Mouse (Mus musculus) embryo, embryonic 10.5 days (tissue): ENCODE measurements around the gene 4930556J24Rik.
"Not testable (repeated sequence)": the region's sequence is repeated elsewhere in the genome, so short reads cannot be mapped to it uniquely, and the experiment has no call there.

Experiments
- DNase-seq: peaks from one replicate; pipeline ENCODE4 v3.0.0-alpha.2; 2015; ENCODE audit warnings: low spot score

The 4930556J24Rik gene

DNA sequence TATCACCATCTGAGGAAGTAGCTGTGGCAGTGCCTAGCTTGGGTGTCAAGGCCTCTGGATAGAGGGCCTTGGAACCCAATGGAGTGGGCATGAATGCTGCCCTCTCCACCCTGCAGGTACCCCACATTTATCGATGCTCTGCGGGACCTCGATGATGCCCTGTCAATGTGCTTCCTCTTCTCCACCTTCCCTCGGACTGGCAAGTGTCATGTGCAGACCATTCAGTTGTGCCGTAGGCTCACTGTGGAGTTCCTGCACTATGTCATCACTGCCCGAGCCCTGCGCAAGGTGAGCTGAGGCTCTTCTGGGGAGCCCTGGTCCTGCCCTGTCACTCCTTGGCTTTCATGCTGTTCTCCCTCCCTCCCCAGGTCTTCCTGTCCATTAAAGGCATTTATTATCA lies 3.5 kb downstream of the 4930556J24Rik start:
- DNase-seq = no peak

DNA sequence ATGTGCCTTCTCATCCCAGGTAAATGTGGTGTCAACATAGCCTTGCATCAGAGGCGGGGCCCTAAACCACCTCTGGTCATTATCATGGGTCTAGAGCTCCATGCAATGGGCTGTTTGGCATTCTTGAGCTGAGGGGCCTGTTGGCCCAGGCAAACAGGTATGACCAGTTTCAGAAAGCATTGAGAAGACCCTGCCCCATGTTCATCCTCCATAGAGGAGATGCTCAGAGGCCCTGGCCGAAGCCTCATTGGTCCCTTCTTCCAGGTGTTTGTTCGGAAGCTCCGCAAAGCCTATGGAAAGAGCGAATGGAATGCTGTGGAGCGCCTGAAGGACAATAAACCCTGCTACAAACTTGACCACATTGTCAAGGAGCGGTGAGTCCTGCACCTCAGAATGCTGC lies 6.2 kb downstream of the 4930556J24Rik start:
- DNase-seq = no peak

DNA sequence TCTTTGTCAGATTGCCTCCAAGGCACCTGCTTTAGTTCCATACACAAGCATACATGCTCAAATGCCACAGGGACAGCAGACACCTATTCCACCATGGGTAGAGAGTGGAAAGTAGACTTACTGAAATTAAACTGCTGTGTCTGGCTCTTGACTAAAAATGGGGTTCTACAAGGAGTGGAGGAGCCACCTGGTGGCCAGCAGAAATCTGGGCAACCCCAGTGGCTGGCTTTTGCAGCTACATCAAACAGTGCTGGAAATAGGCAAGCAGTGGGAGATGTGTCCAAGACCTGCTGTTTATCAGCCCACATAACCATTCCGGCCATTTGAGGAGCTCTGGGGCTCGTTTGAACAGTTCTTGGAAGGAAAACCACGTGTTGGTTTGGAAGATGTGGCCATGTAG lies 6.7 kb downstream of the 4930556J24Rik start:
- DNase-seq = no peak

DNA sequence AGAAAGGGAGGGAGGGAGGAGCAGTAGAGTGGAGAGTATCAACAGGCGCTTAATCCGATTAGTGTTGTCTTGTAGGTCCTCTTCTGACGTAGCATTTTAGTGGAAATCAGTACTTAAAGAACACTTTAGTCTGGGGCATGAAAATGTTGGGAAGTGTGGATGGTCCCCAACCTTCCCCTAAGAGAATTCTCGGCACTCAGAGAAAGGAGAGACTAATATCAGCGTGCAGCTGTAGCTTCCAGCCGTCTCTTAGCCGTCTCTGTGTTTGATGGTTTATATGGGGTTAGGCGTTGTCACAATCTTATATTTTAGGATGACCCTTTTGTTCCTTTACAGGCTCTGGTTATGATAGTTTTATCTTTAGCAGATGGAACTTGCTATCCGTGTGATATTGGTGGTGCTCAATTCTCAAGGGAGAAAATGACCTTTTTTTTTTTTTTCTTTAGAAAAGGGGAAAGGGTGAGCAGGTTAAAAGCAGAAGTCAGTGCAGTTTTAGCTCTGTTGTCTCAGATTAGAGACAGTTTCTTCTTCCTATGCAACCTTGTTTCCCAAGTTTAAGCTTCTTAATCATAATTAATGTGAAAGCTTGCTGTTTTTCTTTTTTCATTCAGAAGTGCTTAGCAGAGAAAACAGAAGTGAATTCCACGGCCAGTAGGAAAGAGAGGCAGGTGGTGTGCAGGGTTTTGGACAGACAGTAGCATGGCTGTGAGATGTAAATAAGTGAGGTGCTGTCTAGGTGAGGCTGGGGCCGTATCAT lies 12.0 kb downstream of the 4930556J24Rik start:
- no peak for DNase-seq

DNA sequence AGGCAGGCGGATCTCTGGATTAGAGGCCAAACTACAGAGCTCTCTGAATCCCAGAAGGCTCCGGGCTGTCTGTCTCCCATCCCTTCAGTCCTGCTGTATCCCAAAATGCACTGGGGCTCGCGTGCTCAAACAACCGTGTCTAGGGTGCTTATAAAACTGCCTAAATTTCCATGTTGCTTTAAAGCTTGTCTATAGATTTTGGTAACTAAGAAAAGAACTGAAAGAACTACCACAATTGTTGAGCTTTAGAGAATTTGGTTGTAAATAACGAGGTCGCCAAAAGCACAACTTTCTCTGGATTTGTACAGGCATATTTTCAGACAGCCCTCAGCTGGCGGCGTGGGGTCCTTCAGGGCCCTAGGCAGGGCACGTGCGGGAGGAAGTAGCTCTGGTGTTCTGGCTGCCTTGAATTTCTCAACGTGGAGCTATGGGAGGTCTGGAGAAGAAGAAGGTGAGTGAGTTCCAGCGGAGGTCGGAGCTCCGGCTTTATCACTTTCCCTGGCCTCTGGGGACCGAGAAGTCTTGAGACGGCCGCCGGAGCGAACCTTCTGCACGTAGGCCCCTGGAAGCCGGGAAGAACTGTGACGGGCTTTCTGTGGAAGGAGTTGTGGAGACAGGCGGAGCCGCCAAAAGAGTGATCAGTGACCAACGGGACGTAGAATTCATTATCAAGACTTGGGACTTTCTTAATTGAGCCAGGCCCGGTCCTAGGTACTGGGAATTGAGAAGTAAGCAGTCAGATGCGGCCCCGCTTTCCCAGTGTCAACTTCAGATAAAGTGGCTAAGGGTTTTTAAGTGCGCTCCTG lies 12.8 kb downstream of the 4930556J24Rik start, which contains the start of gene Pes1:
TSS of gene Pes1 (plus strand) at position 366 of the 806 bp plus-strand sequence.
- DNase-seq = peak; percentile 90

DNA sequence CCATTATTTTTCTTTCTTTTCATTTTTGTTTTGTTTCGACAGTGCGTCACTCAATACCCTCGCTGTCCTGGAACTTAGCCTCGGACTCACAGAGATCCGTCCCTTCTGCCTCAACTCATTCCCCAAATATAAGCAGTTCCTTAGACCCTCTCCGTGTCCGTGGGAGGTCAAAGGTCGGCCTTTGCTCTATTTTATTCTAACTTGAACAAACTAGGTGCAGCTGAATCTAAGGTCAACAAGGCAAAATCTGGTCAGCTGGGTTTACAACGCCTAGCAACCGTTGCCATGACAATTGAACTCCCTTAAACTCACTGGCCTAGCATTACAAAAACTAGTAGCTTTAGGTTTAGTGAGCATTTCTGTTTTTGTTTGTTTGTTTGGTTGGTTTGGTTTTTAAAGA lies 13.4 kb downstream of the 4930556J24Rik start:
- DNase-seq = no peak

DNA sequence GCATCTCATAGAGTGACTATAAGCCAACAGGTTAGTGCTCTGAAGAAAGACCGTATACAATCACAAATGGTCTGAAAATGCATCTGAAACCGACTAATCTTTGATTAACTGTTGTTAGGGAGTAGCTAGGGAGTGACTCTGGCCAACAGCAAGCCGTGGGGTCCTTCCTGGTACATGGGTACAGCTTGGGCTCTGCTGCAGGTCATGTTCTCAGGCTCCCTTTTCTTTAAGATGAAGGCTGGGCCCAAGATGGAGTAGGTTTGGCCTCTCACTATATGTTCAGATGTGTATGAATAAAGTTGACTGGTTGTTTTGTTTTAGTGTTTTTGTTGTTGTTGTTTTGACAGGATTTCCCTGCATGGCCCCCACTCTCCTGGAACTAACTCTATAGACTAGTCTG lies 14.8 kb downstream of the 4930556J24Rik start:
- no peak for DNase-seq

DNA sequence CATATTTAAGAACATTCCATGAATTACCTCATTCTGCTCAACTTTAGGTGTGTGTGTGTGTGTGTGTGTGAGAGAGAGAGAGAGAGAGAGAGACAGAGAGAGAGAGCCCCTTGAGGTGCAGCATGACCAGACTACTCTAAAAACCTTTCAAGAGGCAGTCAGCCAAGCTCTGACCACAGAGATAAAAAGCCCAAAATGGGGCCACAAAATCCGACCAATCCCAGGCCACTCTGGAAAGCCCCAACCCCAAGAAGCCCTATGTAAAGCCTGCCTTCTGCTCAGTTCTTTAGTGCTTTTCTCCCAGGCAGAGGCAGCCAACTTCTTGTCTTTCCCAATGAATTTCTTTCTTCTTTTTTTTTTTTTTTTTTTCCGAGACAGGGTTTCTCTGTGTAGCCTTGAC lies 15.7 kb downstream of the 4930556J24Rik start:
- no peak for DNase-seq

DNA sequence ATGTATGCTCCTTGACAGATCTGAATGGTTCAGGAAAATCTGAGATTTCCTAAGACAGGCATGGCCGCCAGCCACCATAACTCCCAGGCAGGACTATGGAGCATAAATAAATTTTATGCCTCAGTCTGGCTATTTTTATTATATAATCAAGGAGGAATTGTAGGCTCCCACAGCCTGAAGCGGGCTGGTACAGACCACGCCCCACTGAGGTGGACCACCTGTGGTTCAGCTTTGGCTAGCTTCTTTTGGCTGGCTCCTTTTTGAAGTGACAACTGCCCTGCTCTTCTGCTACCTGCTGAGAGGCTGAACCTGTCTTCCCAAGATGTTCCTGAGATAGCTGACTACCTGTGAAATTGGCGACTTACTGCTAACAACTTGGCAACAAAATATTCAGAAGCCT lies 21.2 kb downstream of the 4930556J24Rik start:
- not testable (repeated sequence) for DNase-seq

DNA sequence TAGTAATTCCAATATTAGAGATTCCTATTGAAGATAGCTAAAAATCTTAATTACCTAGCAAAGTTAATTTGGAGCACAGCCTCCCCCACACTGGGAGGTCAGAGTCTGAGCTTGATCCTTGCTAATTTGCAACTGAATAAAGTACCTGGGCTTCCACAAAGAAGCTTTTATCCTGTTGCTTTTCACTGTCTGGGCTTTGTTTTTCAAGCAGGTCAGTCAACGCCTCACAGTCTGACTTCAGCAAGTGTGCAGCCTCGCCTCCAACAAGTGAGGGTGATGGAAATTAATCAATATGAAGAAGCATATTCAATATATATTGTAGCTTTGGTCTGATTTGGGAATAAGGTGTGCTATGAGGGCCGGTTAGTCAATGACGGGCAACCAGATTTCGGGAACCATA lies 21.7 kb downstream of the 4930556J24Rik start:
- DNase-seq = not testable (repeated sequence)

DNA sequence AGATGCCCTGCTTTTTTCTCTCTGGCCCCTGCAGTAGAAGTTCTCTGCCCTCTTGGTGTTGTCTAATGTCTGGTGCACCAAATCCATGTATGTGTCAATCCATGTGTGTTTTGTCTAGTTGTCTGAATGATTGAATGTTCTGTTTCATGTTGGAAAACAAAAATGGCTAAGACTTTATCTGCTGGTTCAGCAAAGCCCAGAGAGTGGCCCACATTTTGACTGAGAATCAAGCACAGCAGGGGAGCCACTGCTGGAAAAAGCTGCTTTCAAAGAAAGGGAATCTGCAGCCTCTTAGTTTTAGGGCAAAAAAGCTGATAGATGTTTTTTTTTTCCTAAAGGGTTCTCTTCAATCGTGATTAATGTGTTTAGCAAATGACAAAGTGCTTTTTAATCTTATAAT lies 30.2 kb downstream of the 4930556J24Rik start:
- DNase-seq = no peak

DNA sequence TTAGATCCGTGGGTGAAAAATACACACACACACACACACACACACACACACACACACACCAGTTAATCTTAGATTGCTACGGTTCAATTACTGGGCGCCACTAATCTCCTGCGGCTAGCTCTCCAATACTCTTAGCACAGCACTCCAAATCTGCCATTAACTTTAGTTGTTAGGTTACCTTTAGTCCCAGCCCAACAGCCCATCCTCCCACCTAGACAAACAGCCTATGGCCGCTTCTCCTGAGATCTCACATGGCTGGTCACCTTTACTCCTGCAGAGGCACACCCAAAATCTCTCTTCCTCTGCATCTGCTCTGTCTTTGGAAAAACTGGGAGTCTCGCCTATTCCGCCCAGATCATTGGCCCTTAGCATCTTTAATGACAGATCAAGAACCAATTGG lies 35.2 kb downstream of the 4930556J24Rik start:
- DNase-seq = no peak

DNA sequence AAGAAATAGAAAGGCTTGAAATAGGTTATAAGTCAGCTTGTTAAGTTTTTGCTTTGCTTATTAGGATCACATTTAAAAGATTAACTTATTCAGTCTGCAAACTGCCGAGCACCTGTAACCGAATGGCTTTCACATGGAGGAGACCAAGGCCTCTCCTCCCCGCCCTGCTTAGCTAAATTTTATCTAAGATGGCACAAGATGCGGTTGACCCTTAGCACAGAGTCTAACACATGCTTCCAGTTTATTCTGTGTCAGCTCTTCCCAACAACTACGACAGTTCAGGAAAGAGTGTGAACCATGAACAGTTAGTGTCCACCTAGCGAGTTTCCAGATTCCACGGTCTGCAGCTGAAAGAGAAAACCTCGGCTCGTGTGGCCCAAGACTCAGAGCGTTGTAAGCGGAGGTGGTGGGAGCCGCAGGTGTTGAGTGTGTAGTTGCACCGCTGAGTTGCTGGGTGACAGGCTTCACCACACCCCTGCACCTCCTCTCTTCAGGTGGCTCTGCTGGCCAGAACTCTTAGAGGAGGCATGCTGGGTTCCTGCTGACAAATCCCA lies 39.2 kb downstream of the 4930556J24Rik start:
- DNase-seq = no peak

DNA sequence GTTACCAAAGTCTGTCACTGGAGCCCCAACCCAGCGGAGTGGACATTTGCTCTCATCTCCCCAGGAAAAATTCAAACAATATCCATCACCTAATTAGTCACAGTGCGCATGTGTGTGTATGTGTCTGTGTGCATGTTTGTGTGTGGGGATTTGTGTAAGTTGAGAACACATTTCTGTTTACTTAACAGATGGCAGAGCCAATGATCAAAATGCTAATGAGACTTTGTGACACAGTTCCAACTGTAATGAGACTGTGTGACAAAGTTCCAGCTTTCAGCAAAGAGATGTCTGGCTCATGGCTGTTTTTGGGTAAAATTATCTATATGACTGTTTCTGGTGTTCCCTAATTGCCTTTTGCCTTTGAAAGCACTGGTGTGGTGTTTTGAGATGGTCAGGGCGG lies 40.3 kb downstream of the 4930556J24Rik start:
- DNase-seq = no peak

DNA sequence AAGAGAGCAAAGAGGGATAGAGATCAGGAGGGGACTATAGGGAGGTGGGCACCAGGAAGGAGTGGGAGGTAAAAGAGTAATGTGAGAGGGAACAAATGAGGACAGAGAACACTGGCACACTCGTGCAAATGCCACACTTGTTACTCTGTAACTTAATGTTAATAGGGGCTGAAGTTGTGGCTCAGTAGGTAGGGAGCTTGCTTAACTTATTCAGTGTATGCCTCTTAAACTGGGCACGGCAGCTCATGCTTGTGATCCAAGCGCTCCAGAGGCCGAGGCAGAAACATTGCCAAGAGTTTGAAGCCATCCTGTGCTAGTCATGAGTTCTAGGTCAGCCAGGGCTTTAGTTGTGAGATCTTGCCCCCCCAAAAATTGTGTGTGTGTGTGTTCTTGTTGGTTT lies 41.4 kb downstream of the 4930556J24Rik start:
- no peak for DNase-seq

DNA sequence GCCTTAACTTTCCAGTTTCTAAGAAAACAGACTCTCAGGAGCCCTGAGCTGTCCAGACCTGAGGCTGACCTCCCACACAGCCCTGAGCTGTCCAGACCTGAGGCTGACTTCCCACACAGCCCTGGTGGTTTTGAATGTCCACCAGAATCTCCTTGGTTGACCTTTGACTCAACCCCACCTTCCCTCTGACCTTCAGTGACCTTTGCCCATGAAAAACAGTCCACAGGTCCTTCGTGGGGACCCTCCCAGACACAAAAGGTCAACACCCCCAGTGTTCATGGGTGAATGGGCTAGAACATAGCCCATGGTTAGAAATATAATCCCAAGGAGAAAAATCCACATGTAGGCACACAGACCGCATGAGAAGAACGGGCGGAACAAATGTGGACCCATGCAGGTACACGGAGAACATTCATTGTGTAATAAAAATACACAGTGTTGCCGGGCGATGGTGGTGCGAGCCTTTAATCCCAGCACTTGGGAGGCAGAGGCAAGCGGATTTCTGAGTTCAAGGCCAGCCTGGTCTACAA lies 42.8 kb downstream of the 4930556J24Rik start:
- no peak for DNase-seq

DNA sequence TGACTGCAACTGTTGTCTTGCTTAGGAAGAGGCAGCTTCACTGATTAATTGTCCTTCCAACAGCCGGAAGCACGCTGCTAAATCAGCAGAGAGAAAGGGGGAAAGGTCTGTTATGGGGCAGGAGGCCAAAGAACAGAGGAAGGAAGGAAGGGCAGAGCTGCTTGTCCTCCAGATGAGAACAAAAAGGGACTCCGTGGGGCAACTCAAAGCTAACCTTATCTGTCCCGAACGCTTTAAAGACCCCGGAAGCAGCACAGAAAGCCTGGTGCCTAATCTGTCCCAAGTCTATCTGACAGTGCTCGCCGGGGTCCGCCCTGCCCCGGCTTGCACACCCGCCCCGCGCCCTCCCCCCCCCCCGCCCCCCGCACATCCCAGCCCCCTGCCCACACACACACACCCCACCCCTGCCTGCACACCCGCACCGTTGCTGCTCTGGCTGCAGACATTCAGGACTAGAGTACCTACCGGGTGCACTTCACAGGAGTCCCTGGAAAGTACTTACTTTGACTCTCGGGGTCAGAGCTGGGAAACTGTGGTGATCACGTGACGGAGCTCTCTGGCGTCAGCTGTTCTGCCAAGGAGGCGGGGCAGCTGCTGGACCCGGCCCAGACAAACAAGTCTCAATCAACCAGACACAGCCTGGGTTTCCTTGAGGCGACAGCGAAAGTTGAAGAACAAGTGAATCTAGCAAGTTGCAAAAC lies 44.9 kb downstream of the 4930556J24Rik start, which contains the start of gene Tcn2:
TSS of gene Tcn2 (minus strand) at position 649 of the 701 bp plus-strand sequence.
- peak; percentile 91 for DNase-seq

DNA sequence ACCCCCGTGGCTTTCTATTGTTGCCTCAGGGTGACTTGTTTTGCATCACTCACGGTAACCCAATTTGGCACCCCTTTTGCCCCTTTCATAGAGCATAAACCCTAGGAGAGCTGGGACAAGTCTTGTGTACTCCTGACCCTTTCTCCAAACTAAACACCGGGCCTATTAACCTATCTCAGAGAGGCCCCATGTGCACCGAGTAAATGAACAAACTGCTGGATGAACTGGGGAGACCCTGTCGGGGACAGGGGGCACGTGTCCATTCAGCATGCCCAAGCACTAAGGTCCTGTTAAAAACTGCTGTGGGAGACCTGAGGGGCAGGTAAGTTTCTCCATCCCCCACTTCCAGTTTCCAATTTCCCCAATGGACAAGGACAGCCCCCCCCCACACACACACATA lies 45.6 kb downstream of the 4930556J24Rik start:
- DNase-seq = no peak

DNA sequence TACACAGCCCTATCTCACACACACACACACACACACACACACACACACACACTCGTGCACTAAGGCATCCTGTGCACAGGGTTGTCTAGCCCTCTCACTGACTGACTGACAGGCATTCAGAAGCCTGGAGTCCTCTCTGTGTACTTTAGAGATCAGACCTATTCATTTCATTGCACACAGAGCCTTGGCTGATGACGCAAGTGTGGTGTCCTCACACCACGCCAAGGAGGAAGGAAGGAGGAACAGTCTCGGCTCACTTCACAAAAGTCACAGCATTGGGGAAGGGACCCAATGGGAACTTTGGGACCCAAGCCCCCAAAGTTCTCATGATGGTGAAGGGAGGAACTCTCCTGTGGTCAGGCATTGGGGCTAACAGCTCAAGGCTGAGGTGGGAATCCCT lies 46.6 kb downstream of the 4930556J24Rik start:
- no peak for DNase-seq

DNA sequence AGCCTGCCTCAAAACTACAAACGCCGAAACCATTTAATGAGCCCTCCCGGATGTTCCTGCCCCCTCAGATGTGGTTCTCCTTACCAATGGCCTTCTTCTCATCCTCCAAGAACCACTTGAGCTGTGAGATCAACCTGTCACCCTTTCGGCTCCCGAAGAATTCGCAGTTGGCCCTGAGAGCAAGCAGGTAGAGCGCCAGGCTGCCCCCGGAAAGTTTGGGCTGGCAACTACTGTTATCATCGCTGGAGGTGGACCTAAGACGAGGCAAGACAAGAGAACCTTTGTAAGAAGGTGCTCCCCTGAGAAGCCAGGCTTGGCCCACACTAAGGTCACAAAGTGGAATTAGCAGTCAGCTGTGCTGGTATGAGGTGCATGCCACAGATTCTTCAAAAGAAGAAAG lies 50.7 kb downstream of the 4930556J24Rik start:
- DNase-seq = no peak

DNA sequence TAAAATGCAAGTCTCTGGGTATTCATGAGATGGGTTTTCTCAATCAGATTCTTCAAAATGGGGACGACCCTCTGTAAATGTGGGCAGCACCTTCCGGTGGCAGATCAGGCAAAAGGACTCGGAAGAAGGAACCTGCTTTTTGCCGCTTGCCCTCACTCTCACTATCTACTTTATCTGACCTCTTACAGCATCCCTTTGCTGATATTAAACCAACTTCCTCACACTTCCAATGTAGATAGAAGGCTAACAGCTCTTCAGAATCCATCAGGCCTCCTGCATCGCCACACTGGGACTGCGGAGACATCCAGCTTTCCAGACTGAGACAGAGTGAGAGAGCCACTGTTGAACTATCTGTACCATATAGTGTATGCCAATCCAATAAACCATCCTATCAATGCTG lies 53.8 kb downstream of the 4930556J24Rik start:
- no peak for DNase-seq

DNA sequence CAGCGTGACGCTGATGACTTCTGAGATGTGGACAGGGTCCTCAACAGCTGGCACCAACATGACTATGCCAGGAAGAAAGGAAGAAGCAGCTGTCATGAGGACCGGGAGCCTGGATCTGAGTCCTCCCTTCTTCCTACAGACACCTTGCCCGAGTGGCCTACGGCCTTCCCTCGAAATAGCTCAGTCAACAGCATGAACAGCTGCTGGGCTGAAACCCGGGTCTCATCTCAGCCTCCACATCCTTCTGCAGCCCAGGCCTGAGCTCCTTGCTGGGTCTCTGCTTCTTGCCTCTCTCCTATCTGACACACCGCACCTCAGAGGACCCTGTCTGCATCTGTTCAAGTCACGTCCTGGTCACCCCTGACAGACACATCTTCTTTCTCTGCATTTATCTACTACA lies 54.5 kb downstream of the 4930556J24Rik start:
- DNase-seq = no peak
